Mouse (Mus musculus) neural tube, embryonic 13.5 days (tissue): ENCODE results near the gene Acp1. TPM values are rescaled to one million over a fixed set of nuclear protein-coding genes. Genes with fewer than 3 reads are reported as not detected.

ENCODE experiments used
- ATAC-seq: fragments of 200-750 bp; cut with Nextera tagmentation; 2 replicates; pipeline ENCODE4 v1.8.0; 2017; ENCODE audit warnings: low read depth, mild to moderate bottlenecking, moderate TSS enrichment, moderate library complexity
- H3K27ac ChIP-seq: fragments of 300-500 bp; sonication (generic); replicated peaks from 2 replicates; pipeline ENCODE4 v1.5.1; 2015; ENCODE audit warnings: moderate library complexity, mild to moderate bottlenecking, inconsistent platforms
- H3K27me3 ChIP-seq: fragments of 300-500 bp; sonication (generic); 2 replicates; pipeline ENCODE4 v1.6.1; 2015; ENCODE audit warnings: mild to moderate bottlenecking, inconsistent platforms
- H3K36me3 ChIP-seq: fragments of 300-500 bp; sonication (generic); 2 replicates; pipeline ENCODE4 v1.6.1; 2015; ENCODE audit warnings: mild to moderate bottlenecking, inconsistent platforms
- H3K4me1 ChIP-seq: fragments of 300-500 bp; sonication (generic); replicated peaks from 2 replicates; pipeline ENCODE4 v1.6.1; 2015; ENCODE audit warnings: inconsistent platforms
- H3K4me2 ChIP-seq: fragments of 300-500 bp; sonication (generic); 2 replicates; pipeline ENCODE4 v1.6.1; 2015; ENCODE audit warnings: inconsistent platforms, mild to moderate bottlenecking, moderate library complexity
- H3K4me3 ChIP-seq: fragments of 300-500 bp; sonication (generic); 2 replicates; pipeline ENCODE4 v1.5.1; 2015; ENCODE audit warnings: mild to moderate bottlenecking, inconsistent platforms
- H3K9ac ChIP-seq: fragments of 300-500 bp; sonication (generic); 2 replicates; pipeline ENCODE4 v1.6.1; 2015; ENCODE audit warnings: moderate library complexity, mild to moderate bottlenecking, inconsistent platforms
- H3K9me3 ChIP-seq: fragments of 300-500 bp; sonication (generic); 2 replicates; pipeline ENCODE4 v1.6.1; 2016; ENCODE audit warnings: inconsistent platforms
- WGBS: fragments of 180-500 bp; shearing (Covaris S2); methylation state at CpG from one replicate; pipeline ENCODE4 v1.1.7; 2015; 5-methylcytosine and 5-hydroxymethylcytosine counted together
- polyA plus RNA-seq: library from polyadenylated mRNA; unstranded; fragments of >200 nt; fragmentation: Nextera tagmentation; extraction: Ambion mirVana; gene quantifications from 2 replicates; pipeline ENCODE4 v1.2.1, GENCODE M21; 2015

The Acp1 gene
- 119 and 129 TPM in 2 replicates for polyA plus RNA-seq

- no peaks in the 10 kb centered on the region for H3K36me3 ChIP-seq
- peak within 1 kb of the TSS; percentile 80 for H3K4me2 ChIP-seq
- peak within 1 kb of the TSS; percentile 76 for H3K4me3 ChIP-seq
- peak; percentile 98 for ATAC-seq
- H3K9me3 ChIP-seq: no peaks in the 10 kb centered on the region
- peak within 1 kb of the TSS; percentile 54 for H3K27ac ChIP-seq
- WGBS: under 1% methylated on average over 52 of the region's 52 CpGs
- H3K4me1 ChIP-seq: peaks cover 27% of the 10 kb centered on the region
- peak within 1 kb of the TSS; percentile 93 for H3K9ac ChIP-seq
- H3K27me3 ChIP-seq: no peaks in the 10 kb centered on the region
These were observed at the start of gene Acp1, which contains the start of gene Sh3yl1 for GRCm38 (mm10) chr12:30911261-30912047. Acp1 (minus strand) TSS chr12:30911589. Sh3yl1 (plus strand) TSS chr12:30911668.

GRCm38 (mm10) chr12:30944197-30944596 lies 32.8 kb upstream of the Acp1 start:
- no peak overlapping the region for H3K9ac ChIP-seq
- H3K4me1 ChIP-seq: no peaks in the 10 kb centered on the region
- H3K27ac ChIP-seq: no peak overlapping the region
- peaks cover 50% of the 10 kb centered on the region for H3K36me3 ChIP-seq
- ATAC-seq: no peak
- WGBS: 32% methylated on average over 3 of the region's 3 CpGs
- H3K4me3 ChIP-seq: no peak overlapping the region
- H3K4me2 ChIP-seq: no peak overlapping the region
- no peaks in the 10 kb centered on the region for H3K9me3 ChIP-seq
- H3K27me3 ChIP-seq: no peaks in the 10 kb centered on the region

GRCm38 (mm10) chr12:30943057-30943986 lies 31.9 kb upstream of the Acp1 start:
- Histone ChIP-seq H3K4me2 (no peak overlapping the region), H3K27me3 (no peaks in the 10 kb centered on the region), H3K9me3 (no peaks in the 10 kb centered on the region), H3K9ac (no peak overlapping the region), H3K4me3 (no peak overlapping the region), H3K36me3 (peaks cover 56% of the 10 kb centered on the region), H3K4me1 (no peaks in the 10 kb centered on the region), H3K27ac (no peak overlapping the region)
- 84% methylated on average over 14 of the region's 14 CpGs for WGBS
- no peak for ATAC-seq

- no peak overlapping the region for H3K4me3 ChIP-seq
- no peak for ATAC-seq
- no peaks in the 10 kb centered on the region for H3K9me3 ChIP-seq
- no peak overlapping the region for H3K27ac ChIP-seq
- WGBS: 71% methylated on average over 2 of the region's 2 CpGs
- H3K27me3 ChIP-seq: no peaks in the 10 kb centered on the region
- peaks cover 29% of the 10 kb centered on the region for H3K36me3 ChIP-seq
- no peaks in the 10 kb centered on the region for H3K4me1 ChIP-seq
- H3K4me2 ChIP-seq: no peak overlapping the region
- H3K9ac ChIP-seq: no peak overlapping the region
These were observed 25.5 kb upstream of the Acp1 start for GRCm38 (mm10) chr12:30936899-30937298.

GRCm38 (mm10) chr12:30933299-30933698 lies 21.9 kb upstream of the Acp1 start:
- no peak for ATAC-seq
- 85% methylated on average over 2 of the region's 2 CpGs for WGBS
- H3K4me1 ChIP-seq: no peaks in the 10 kb centered on the region
- H3K4me3 ChIP-seq: no peak overlapping the region
- H3K9me3 ChIP-seq: no peaks in the 10 kb centered on the region
- H3K27me3 ChIP-seq: no peaks in the 10 kb centered on the region
- no peak overlapping the region for H3K4me2 ChIP-seq
- no peak overlapping the region for H3K27ac ChIP-seq
- H3K36me3 ChIP-seq: 0 out of 2 replicates have a peak, but pooled peaks cover 4% of the 10 kb centered on the region
- H3K9ac ChIP-seq: no peak overlapping the region

- Histone ChIP-seq H3K4me1 (no peaks in the 10 kb centered on the region), H3K4me2 (no peak overlapping the region), H3K36me3 (peaks cover 31% of the 10 kb centered on the region; the same call in 1 of the 2 replicates), H3K9ac (no peak overlapping the region), H3K27ac (no peak overlapping the region), H3K4me3 (no peak overlapping the region), H3K27me3 (no peaks in the 10 kb centered on the region), H3K9me3 (no peaks in the 10 kb centered on the region)
- 87% methylated on average over 6 of the region's 6 CpGs for WGBS
- no peak for ATAC-seq
These were observed 16.8 kb upstream of the Acp1 start for GRCm38 (mm10) chr12:30928182-30928581.

GRCm38 (mm10) chr12:30922401-30922800 lies 11.0 kb upstream of the Acp1 start:
- Histone ChIP-seq H3K27me3 (no peaks in the 10 kb centered on the region), H3K4me2 (no peak overlapping the region), H3K9me3 (no peaks in the 10 kb centered on the region), H3K9ac (no peak overlapping the region), H3K4me1 (no peaks in the 10 kb centered on the region), H3K27ac (no peak overlapping the region), H3K4me3 (no peak overlapping the region), H3K36me3 (peaks cover 29% of the 10 kb centered on the region)
- ATAC-seq: no peak
- 90% methylated on average over 3 of the region's 3 CpGs for WGBS

GRCm38 (mm10) chr12:30912840-30913239 lies 1.5 kb upstream of the Acp1 start:
- H3K4me2 ChIP-seq: peak overlapping the region; percentile 80
- no peak for ATAC-seq
- peaks cover 27% of the 10 kb centered on the region for H3K4me1 ChIP-seq
- peak overlapping the region; percentile 18; the same call in 1 of the 2 replicates for H3K9ac ChIP-seq
- no peaks in the 10 kb centered on the region for H3K27me3 ChIP-seq
- no peaks in the 10 kb centered on the region for H3K9me3 ChIP-seq
- no peak overlapping the region for H3K27ac ChIP-seq
- no peaks in the 10 kb centered on the region for H3K36me3 ChIP-seq
- H3K4me3 ChIP-seq: peak overlapping the region; percentile 76
- WGBS: 59% methylated on average over 3 of the region's 3 CpGs

- peak; percentile 83 for ATAC-seq
- Histone ChIP-seq H3K36me3 (no peaks in the 10 kb centered on the region), H3K4me3 (peak overlapping the region; percentile 76), H3K9ac (peak overlapping the region; percentile 93), H3K4me1 (peaks cover 27% of the 10 kb centered on the region), H3K27me3 (no peaks in the 10 kb centered on the region), H3K4me2 (peak overlapping the region; percentile 80), H3K9me3 (no peaks in the 10 kb centered on the region), H3K27ac (peak overlapping the region; percentile 30)
- WGBS: 0% methylated on average over 19 of the region's 19 CpGs
These were observed 626 bp upstream of the Acp1 start for GRCm38 (mm10) chr12:30912048-30912381.

- 19% methylated on average over 8 of the region's 8 CpGs for WGBS
- H3K9ac ChIP-seq: peak overlapping the region; percentile 93
- peak overlapping the region; percentile 76 for H3K4me3 ChIP-seq
- peaks cover 27% of the 10 kb centered on the region for H3K4me1 ChIP-seq
- no peaks in the 10 kb centered on the region for H3K9me3 ChIP-seq
- no peaks in the 10 kb centered on the region for H3K27me3 ChIP-seq
- H3K4me2 ChIP-seq: peak overlapping the region; percentile 80
- ATAC-seq: 0 out of 2 replicates have a peak, but pooled peaks have one; percentile 12
- no peaks in the 10 kb centered on the region for H3K36me3 ChIP-seq
- peak overlapping the region; percentile 54; the same call in 1 of the 2 replicates for H3K27ac ChIP-seq
These were observed 529 bp downstream of the Acp1 start for GRCm38 (mm10) chr12:30910860-30911259.

- ATAC-seq: no peak
- Histone ChIP-seq H3K9ac (no peak overlapping the region), H3K27ac (no peak overlapping the region), H3K9me3 (no peaks in the 10 kb centered on the region), H3K36me3 (peaks cover 3% of the 10 kb centered on the region; the same call in 1 of the 2 replicates), H3K4me1 (peaks cover 27% of the 10 kb centered on the region), H3K27me3 (no peaks in the 10 kb centered on the region), H3K4me2 (no peak overlapping the region), H3K4me3 (no peak overlapping the region)
- WGBS: 88% methylated on average over 2 of the region's 2 CpGs
These were observed 1.5 kb downstream of the Acp1 start for GRCm38 (mm10) chr12:30909881-30910280.

- H3K27ac ChIP-seq: no peak overlapping the region
- no peak overlapping the region for H3K4me3 ChIP-seq
- H3K36me3 ChIP-seq: peaks cover 11% of the 10 kb centered on the region
- ATAC-seq: no peak
- no peaks in the 10 kb centered on the region for H3K9me3 ChIP-seq
- WGBS: 91% methylated on average over 1 of the region's 1 CpGs
- H3K9ac ChIP-seq: no peak overlapping the region
- no peaks in the 10 kb centered on the region for H3K27me3 ChIP-seq
- no peak overlapping the region for H3K4me2 ChIP-seq
- peaks cover 26% of the 10 kb centered on the region for H3K4me1 ChIP-seq
These were observed 2.7 kb downstream of the Acp1 start for GRCm38 (mm10) chr12:30908658-30909057.
